Mouse (Mus musculus): ENCODE measurements around the gene Otud3. TPM values are rescaled to one million over a fixed set of nuclear protein-coding genes. Genes with fewer than 3 reads are reported as not detected.
"Not testable (repeated sequence)": the region's sequence is repeated elsewhere in the genome, so short reads cannot be mapped to it uniquely, and the experiment has no call there.

Gene Otud3
- polyA plus RNA-seq, 1 experiment from 2014 or later: 2.8 TPM

DNA sequence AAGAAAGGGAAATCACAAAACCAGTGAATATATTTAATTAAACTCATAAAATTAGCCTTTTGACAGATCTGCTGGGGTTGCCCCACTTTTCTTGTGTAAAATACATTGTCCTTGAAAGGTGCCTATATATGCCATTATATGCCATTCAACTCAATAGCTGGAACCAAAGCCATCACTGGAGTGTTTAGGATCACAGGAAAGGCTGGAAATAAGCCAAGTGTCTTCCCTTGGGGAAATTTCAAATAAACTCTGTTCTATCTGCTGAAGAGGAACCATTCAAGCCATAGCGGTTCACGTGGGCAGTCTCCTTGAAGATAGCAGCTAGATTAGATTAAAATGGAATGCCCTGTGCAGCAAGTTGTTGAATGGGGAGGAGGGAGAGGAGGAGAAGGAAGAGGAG, 11.8 kb upstream of the Otud3 start:
- 58% methylated on average over 2 of the region's 2 CpGs for WGBS
- no peak for ATAC-seq (replicated peaks)
- H3K9ac ChIP-seq: no peak overlapping the region
- H3K4me2 ChIP-seq: no peak overlapping the region
- peaks cover 9% of the 10 kb centered on the region; the same call in 1 of the 2 replicates for H3K4me1 ChIP-seq
- no peaks in the 10 kb centered on the region for H3K36me3 ChIP-seq (replicated peaks)
- no peak overlapping the region for H3K4me3 ChIP-seq
- no peaks in the 10 kb centered on the region for H3K27me3 ChIP-seq (replicated peaks)
- H3K9me3 ChIP-seq: no peaks in the 10 kb centered on the region
- H3K27ac ChIP-seq: no peak overlapping the region

DNA sequence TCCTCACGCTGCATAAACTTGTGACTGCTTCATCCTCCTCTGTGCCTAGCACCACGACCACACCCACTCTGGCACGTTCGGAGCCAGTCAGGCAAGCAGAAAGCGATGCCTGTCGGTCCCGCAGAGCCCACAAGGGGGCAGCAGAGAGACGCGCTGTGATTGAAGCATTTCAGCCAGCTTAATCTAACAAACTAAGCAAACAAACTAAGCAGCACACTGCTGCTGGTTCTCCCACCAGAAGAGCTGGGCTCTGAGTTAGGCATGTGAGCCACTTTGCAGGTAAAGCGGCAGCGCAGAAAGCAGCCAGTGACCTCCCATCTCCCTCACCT, 8.3 kb upstream of the Otud3 start:
- peak; percentile 87 for ATAC-seq (replicated peaks)
- no peaks in the 10 kb centered on the region for H3K27me3 ChIP-seq (replicated peaks)
- H3K36me3 ChIP-seq (replicated peaks): no peaks in the 10 kb centered on the region
- no peak overlapping the region for H3K27ac ChIP-seq
- H3K4me1 ChIP-seq: peaks cover 9% of the 10 kb centered on the region; the same call in 1 of the 2 replicates
- WGBS: 2% methylated on average over 11 of the region's 11 CpGs
- H3K4me3 ChIP-seq: peak overlapping the region; percentile 37
- H3K9me3 ChIP-seq: no peaks in the 10 kb centered on the region
- H3K4me2 ChIP-seq: peak overlapping the region; percentile 55
- 0 out of 2 replicates have a peak overlapping the region, but pooled peaks have one; percentile 10 for H3K9ac ChIP-seq

DNA sequence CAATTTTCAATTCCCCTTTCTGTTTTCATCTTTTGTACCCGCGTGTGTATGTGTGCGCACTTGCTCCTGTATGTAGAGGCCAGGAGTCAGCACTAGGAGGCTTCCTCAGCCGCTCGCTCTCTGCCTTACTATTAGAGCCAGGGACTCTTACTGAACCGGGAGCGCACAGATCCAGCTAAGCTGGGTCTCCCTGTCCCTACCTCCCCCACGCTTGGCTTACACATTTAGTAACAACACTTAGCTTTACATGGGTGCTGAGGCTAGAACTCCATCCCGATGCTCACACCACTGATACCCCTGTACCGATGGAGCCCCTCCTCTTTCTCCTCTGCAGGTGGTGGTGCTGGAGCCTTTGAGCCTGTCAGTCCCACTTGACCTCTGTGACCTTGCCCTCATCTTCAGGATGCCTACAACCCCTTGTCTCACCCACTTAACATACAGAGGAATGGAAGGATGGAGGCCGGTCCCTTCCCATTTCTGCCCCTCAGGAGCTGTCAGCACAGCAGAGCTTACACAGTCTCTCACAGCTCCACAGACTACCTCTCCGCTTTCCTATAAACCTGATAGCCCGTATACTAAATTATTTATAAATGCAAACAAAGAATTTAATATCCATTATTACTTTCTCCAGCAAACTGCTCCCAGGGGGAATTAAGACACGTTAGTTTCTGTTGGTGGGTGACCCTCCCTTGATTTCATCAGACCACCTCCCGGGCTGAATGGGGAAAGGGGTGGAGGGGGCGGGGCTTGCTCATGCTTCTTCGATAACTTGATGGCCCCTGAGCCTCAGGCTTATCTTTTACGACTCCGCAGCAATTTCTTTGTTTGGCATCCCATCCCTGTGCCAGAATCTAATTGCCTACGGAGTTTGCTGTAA, 7.7 kb upstream of the Otud3 start:
- Histone ChIP-seq H3K27ac (no peak overlapping the region), H3K36me3 (replicated peaks) (no peaks in the 10 kb centered on the region), H3K27me3 (replicated peaks) (no peaks in the 10 kb centered on the region), H3K4me2 (peak overlapping the region; percentile 55), H3K9ac (0 out of 2 replicates have a peak overlapping the region, but pooled peaks have one; percentile 10), H3K4me1 (peaks cover 9% of the 10 kb centered on the region; the same call in 1 of the 2 replicates), H3K9me3 (no peaks in the 10 kb centered on the region), H3K4me3 (peak overlapping the region; percentile 37)
- 35% methylated on average over 20 of the region's 20 CpGs for WGBS
- peak; percentile 80 for ATAC-seq (replicated peaks)

DNA sequence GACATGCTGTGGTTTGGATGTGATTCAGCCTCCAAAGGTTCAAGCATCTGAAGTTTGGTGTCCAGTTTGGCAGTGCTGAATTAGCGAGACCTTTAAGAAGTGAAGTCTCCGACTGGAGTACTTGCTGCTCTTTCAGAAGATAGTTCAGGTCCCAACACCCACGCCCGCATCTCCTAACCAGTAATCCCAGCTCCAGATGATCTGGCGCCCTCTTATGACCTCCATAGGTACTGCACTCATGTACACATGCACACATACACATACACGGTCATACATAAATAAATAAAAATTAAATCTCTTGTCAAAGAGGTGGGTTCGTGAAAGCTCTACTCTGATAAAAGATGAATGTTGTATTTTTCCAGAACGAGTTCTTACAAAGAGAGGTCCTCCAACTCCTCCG, 3.5 kb upstream of the Otud3 start:
- H3K36me3 ChIP-seq (replicated peaks): no peaks in the 10 kb centered on the region
- H3K4me1 ChIP-seq: peaks cover 17% of the 10 kb centered on the region
- H3K9me3 ChIP-seq: no peaks in the 10 kb centered on the region
- H3K4me3 ChIP-seq: no peak overlapping the region
- no peak overlapping the region for H3K27ac ChIP-seq
- WGBS: 84% methylated on average over 9 of the region's 9 CpGs
- H3K4me2 ChIP-seq: no peak overlapping the region
- H3K27me3 ChIP-seq (replicated peaks): no peaks in the 10 kb centered on the region
- ATAC-seq (replicated peaks): no peak
- H3K9ac ChIP-seq: no peak overlapping the region

DNA sequence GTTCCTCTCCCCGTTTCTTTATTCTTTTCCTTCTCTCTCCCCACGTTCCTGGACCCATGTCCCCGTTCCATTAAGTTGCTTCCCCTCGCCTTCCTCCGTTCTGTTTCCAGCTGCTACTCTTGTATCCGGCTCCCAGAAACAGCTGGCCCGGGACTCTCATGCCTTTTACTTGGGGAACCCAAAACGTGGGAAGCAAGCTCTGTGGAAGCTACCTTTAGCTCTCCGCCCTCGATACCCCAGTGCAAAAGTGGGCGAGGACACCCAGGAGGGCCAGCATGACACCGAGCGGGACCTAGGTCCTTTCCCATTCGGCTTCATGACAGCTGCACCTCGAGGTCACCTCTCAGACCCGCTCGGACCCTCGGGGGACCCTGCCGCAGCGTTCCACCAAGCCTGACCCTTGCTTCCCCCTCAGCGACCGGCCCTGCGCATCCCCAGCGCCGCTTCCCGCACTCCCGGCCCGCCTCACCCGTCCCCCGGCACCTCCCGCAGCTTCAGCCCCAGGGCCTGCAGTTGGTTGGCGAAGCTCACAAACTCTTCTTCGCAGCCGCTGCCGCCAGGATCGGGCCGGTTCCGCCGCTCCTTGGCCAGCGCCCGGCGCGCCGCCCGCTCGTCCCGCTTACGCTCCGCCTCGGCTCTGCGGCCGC, 481 bp downstream of the Otud3 start:
- ATAC-seq (replicated peaks): peak; percentile 62; the same call in 1 of the 2 replicates
- Histone ChIP-seq H3K4me1 (peaks cover 21% of the 10 kb centered on the region), H3K27me3 (replicated peaks) (no peaks in the 10 kb centered on the region), H3K27ac (peak overlapping the region; percentile 83), H3K4me3 (peak overlapping the region; percentile 97), H3K36me3 (replicated peaks) (no peaks in the 10 kb centered on the region), H3K9ac (peak overlapping the region; percentile 96), H3K9me3 (no peaks in the 10 kb centered on the region), H3K4me2 (peak overlapping the region; percentile 85)
- WGBS: under 1% methylated on average over 52 of the region's 52 CpGs

DNA sequence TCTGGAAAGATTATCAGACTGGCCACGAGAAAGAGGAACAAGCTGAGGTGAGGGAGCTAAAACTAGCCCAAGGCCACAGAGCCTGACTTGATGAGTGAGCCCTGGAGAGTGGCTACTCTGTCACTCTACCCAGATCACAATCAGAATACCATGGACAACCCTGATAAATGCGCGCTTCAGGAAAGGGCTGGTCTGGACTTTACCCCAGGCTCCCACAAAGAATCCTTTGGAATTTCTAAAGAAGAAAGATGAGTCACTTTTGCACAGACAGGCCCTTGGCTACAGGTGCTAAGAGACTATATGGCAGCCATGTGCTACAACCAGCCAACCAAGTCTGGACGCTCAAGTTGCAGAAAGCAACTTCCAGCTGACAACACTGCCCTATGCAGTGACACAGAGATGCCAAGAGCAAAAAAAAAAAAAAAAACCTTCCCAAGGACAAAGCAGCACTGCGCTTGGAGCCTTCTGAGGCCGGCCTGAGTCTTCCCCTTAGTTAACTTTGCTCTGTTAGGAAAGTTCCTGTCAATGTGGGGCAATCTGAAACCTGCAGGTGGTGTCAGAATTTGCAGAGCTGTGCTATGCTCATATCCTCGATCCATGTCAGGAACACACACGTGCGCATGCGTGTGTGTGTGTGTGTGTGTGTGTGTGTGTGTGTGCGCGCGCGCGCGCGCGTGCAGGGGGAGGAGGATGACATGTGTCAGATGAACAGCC, 8.0 kb downstream of the Otud3 start:
- Histone ChIP-seq H3K27me3 (replicated peaks) (no peaks in the 10 kb centered on the region), H3K4me3 (no peak overlapping the region), H3K9me3 (no peaks in the 10 kb centered on the region), H3K9ac (no peak overlapping the region), H3K4me2 (no peak overlapping the region), H3K4me1 (0 out of 2 replicates have a peak, but pooled peaks cover 3% of the 10 kb centered on the region), H3K27ac (no peak overlapping the region), H3K36me3 (replicated peaks) (peaks cover 40% of the 10 kb centered on the region)
- 97% methylated on average over 18 of the region's 18 CpGs for WGBS
- ATAC-seq (replicated peaks): no peak

DNA sequence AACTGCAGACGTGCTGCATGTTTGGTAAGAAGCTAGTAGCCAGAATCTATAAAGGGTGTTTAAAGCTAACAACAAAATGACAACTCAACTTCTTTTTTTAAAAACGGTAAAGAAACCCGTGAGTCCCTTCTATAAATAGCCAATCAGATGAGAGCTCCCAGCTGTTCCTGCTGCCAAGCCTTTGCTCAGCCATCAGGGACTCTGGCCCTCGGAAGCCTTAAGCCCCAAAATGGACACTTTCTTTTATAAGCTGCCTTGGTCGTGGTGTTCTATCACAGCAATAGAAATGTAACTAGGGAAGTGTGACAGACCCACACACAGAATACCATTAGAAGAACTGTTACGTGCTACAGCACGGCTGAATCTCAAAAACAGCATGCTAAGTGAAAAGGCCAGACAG, 14.4 kb downstream of the Otud3 start:
- Histone ChIP-seq H3K4me3 (no peak overlapping the region), H3K9me3 (no peaks in the 10 kb centered on the region), H3K27me3 (replicated peaks) (no peaks in the 10 kb centered on the region), H3K36me3 (replicated peaks) (peaks cover 61% of the 10 kb centered on the region), H3K27ac (no peak overlapping the region), H3K4me1 (no peaks in the 10 kb centered on the region), H3K9ac (no peak overlapping the region), H3K4me2 (no peak overlapping the region)
- ATAC-seq (replicated peaks): no peak
- 77% methylated on average over 7 of the region's 7 CpGs for WGBS

DNA sequence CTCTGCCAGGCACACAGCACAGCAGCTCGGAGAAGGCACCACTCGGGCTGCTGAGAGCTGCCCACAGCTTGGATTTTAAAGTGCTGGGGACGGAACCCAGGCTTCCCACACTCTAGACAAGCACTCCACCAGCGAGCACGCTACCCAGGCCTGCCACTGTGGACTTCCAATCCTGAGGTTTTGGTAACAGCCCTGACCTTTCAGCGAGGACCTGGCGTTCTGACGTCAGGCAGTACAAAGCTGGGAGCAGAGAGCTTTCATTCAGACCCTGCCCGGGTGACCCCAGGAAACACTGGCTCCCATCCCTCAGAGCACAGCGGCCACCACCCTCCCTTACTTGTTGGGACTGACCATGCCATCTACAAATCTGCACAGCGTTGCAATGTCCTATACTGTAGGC, 20.0 kb downstream of the Otud3 start:
- WGBS: 92% methylated on average over 11 of the region's 11 CpGs
- H3K9me3 ChIP-seq; ATAC-seq (replicated peaks); H3K4me2 ChIP-seq; H3K9ac ChIP-seq; H3K27me3 ChIP-seq (replicated peaks); H3K4me1 ChIP-seq; H3K27ac ChIP-seq; H3K4me3 ChIP-seq: not testable (repeated sequence)
- peaks cover 42% of the 10 kb centered on the region for H3K36me3 ChIP-seq (replicated peaks)

DNA sequence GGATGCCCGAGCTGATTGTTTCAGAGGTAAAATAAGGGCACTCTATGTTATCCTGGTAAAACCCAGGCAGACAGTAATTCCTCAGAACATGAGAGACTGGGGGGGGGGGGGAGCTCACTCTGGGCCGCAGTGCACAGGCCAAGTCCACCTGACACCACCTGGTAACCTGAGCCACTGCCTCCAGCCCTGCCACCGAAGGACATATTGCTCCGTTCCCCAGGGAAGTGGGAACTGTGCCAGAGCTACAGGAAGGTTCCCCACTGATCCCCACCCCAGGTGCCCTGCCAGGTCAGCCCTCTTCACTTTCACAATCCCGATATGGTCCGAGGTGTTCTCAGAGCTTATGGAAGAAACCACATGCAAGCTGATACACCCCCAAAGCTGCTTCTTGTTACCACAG, 21.1 kb downstream of the Otud3 start:
- H3K9me3 ChIP-seq: no peaks in the 10 kb centered on the region
- H3K9ac ChIP-seq: no peak overlapping the region
- WGBS: 88% methylated on average over 6 of the region's 6 CpGs
- H3K27ac ChIP-seq: no peak overlapping the region
- no peaks in the 10 kb centered on the region for H3K27me3 ChIP-seq (replicated peaks)
- no peak overlapping the region for H3K4me3 ChIP-seq
- H3K4me1 ChIP-seq: no peaks in the 10 kb centered on the region
- H3K36me3 ChIP-seq (replicated peaks): peaks cover 37% of the 10 kb centered on the region
- H3K4me2 ChIP-seq: no peak overlapping the region
- ATAC-seq (replicated peaks): no peak

DNA sequence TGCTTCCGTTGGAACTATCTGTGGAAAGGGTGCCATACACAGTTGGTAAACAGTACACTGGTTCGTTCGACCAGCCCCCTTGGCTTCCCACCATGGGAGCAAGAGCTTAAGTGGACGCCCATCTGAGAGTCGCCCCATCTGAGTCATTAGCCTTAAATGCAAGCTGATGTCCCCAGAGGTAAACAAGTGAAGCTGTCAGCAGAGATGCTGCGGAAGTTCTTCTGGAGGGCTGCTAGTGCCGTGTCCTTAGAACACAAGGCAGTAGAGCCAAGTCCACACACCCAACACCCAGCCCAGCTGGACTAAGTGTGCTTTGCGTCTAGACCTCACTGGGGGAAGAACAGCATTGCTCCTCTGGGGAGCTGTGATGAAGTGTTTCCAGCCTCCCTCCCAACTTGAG, 24.1 kb downstream of the Otud3 start:
- Histone ChIP-seq H3K9me3 (no peaks in the 10 kb centered on the region), H3K9ac (no peak overlapping the region), H3K27me3 (replicated peaks) (no peaks in the 10 kb centered on the region), H3K36me3 (replicated peaks) (peaks cover 10% of the 10 kb centered on the region; the same call in 1 of the 2 replicates), H3K4me2 (no peak overlapping the region), H3K4me3 (no peak overlapping the region), H3K4me1 (no peaks in the 10 kb centered on the region), H3K27ac (no peak overlapping the region)
- 70% methylated on average over 8 of the region's 8 CpGs for WGBS
- no peak for ATAC-seq (replicated peaks)

DNA sequence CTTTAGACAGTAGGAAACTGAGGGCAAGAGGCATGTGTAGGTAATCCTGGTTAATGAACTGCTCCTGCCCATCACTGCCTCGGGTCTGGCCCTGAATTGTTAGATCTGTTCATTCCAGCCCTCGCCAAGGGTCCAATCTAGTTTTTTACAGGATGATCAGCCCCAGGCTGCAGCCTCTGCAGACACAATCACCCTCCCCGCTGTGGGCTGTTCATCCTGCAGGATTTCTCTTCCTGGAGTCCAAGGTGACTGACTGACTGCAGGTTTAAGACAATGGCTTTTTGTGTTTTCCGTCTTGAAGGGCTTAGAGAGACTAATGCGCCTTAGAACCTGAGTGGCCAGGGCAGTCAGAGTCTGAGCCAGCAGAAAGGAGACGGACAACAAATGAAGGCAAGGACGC, 24.6 kb downstream of the Otud3 start:
- no peak for ATAC-seq (replicated peaks)
- Histone ChIP-seq H3K9me3 (no peaks in the 10 kb centered on the region), H3K9ac (no peak overlapping the region), H3K4me2 (no peak overlapping the region), H3K4me1 (no peaks in the 10 kb centered on the region), H3K36me3 (replicated peaks) (peaks cover 6% of the 10 kb centered on the region; the same call in 1 of the 2 replicates), H3K27me3 (replicated peaks) (no peaks in the 10 kb centered on the region), H3K4me3 (no peak overlapping the region), H3K27ac (0 out of 2 replicates have a peak overlapping the region, but pooled peaks have one; percentile 33)
- 36% methylated on average over 7 of the region's 7 CpGs for WGBS

DNA sequence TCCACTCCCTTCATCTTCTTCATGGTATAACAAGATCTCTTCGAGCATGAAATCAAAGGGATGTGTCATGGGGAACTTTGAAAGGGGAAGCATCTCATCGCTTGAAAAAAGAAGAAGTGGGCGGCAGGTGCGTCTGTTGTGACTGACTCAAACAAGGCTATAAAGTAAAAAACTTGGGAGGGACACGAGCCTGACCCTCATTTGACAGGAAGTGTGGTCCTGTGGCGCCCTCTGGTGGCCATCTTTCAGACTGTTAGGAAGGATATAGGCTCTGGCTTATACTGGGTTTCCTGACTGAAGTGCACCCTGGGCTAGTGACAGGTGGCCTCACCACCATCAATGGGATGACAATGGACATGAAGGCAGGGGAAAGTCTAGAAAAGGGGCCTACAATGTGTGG, 29.5 kb downstream of the Otud3 start:
- peaks cover 3% of the 10 kb centered on the region; the same call in 1 of the 2 replicates for H3K4me1 ChIP-seq
- WGBS: 15% methylated on average over 6 of the region's 6 CpGs
- H3K36me3 ChIP-seq (replicated peaks): no peaks in the 10 kb centered on the region
- ATAC-seq (replicated peaks): peak; percentile 63; the same call in 1 of the 2 replicates
- H3K9me3 ChIP-seq: no peaks in the 10 kb centered on the region
- no peak overlapping the region for H3K27ac ChIP-seq
- H3K4me2 ChIP-seq: no peak overlapping the region
- no peaks in the 10 kb centered on the region for H3K27me3 ChIP-seq (replicated peaks)
- no peak overlapping the region for H3K4me3 ChIP-seq
- H3K9ac ChIP-seq: no peak overlapping the region

Data from midbrain, embryonic 15.5 days (tissue).